Mouse (Mus musculus) testis, adult 2 months (tissue): Measurements from ENCODE around the gene Vmn1r39. TPM values are rescaled to one million over a fixed set of nuclear protein-coding genes. Genes with fewer than 3 reads are reported as not detected.
"Not testable (repeated sequence)": the region's sequence is repeated elsewhere in the genome, so short reads cannot be mapped to it uniquely, and the experiment has no call there.

Experiments
- H3K27ac ChIP-seq: fragments of 200-500 bp; 2 replicates; pipeline ENCODE4 v1.5.1; 2012; ENCODE audit warnings: low read depth, low read length; ENCODE audit not compliant: control insufficient read depth, insufficient read depth
- H3K27me3 ChIP-seq: fragments of 200-500 bp; 2 replicates; pipeline ENCODE4 v1.6.1; 2012; ENCODE audit warnings: mild to moderate bottlenecking, low read length, moderate library complexity; ENCODE audit not compliant: control insufficient read depth, insufficient read depth
- H3K36me3 ChIP-seq: fragments of 200-500 bp; 2 replicates; pipeline ENCODE4 v1.6.1; 2012; ENCODE audit warnings: mild to moderate bottlenecking, low read length; ENCODE audit not compliant: control insufficient read depth, insufficient read depth
- H3K4me1 ChIP-seq: fragments of 200-500 bp; 2 replicates; pipeline ENCODE4 v1.6.1; 2012; ENCODE audit warnings: low read length; ENCODE audit not compliant: control insufficient read depth, insufficient read depth
- H3K4me3 ChIP-seq: fragments of 200-500 bp; 2 replicates; pipeline ENCODE4 v1.5.1; 2012; ENCODE audit warnings: low read depth, mild to moderate bottlenecking, low read length, moderate library complexity, mixed read lengths; ENCODE audit not compliant: control insufficient read depth
- CTCF ChIP-seq: fragments of 200-500 bp; IDR thresholded peaks from 2 replicates; pipeline ENCODE4 v1.5.1; 2012; ENCODE audit warnings: low read depth, mild to moderate bottlenecking, inconsistent platforms, low read length, moderate library complexity; ENCODE audit not compliant: control insufficient read depth, insufficient read depth, insufficient replicate concordance
- POLR2A ChIP-seq: fragments of 200-500 bp; IDR thresholded peaks from 2 replicates; pipeline ENCODE4 v1.6.1; 2012; ENCODE audit warnings: low read depth, mild to moderate bottlenecking, inconsistent platforms, low read length, moderate library complexity; ENCODE audit not compliant: control insufficient read depth
- polyA plus RNA-seq: library from polyadenylated mRNA; depleted of rRNA; stranded (reverse); fragments of >200 nt; gene quantifications from 2 replicates; pipeline ENCODE4 v1.2.3, GENCODE M21; 2012; rRNA removed

The Vmn1r39 gene
- not detected in 2 replicates for polyA plus RNA-seq

DNA sequence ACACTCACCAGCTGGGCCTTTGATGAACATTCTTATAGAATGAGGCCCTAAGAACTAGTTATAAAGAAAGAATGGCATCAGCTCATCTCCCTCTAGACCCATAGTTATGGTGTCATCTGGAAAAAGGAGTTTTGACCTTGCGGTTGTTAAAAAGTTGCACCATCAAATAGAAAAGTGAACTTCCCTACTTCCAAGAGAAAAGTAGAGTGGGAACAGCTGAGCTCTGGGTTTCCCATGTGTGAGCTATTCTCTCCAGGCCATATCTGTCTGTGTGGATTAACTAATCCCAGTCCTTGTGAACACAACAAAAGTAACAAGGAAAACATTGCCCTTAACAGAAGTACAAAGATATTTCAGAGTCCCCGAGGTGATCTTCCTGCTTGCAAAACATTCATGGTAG is at the start of gene Vmn1r39:
Gene Vmn1r39 (minus strand): TSS at position 101 of the 400 bp plus-strand sequence.
- H3K4me1 ChIP-seq: no peaks in the 10 kb centered on the region
- TF ChIP-seq POLR2A (no peak), CTCF (no peak)
- H3K27ac ChIP-seq: no peak within 1 kb of the TSS
- H3K27me3 ChIP-seq: no peaks in the 10 kb centered on the region
- no peak within 1 kb of the TSS for H3K4me3 ChIP-seq
- H3K36me3 ChIP-seq: no peaks in the 10 kb centered on the region

DNA sequence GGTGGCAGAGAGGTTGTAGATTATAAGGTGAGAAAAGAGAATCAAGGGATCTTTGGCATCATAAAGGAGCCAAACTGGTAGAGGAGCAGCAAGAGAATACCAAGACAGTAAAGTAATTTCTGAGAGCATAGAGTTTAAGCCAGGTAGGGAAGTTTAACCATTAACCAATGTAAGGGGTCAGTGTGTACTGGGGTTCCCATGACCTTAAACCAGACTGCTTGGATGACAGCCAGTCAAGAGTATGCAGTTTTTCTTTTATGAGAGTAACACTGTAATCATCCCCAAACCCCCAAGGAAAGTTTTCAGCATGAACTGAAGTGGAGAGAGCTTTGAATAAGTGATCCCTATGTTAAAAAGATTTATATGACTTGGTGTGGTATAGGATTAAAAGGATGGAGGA is 49.0 kb upstream of the Vmn1r39 start:
- no peaks in the 10 kb centered on the region for H3K27me3 ChIP-seq
- H3K4me3 ChIP-seq: no peak overlapping the region
- H3K36me3 ChIP-seq: no peaks in the 10 kb centered on the region
- TF ChIP-seq POLR2A (no peak), CTCF (no peak)
- no peaks in the 10 kb centered on the region for H3K4me1 ChIP-seq
- no peak overlapping the region for H3K27ac ChIP-seq

DNA sequence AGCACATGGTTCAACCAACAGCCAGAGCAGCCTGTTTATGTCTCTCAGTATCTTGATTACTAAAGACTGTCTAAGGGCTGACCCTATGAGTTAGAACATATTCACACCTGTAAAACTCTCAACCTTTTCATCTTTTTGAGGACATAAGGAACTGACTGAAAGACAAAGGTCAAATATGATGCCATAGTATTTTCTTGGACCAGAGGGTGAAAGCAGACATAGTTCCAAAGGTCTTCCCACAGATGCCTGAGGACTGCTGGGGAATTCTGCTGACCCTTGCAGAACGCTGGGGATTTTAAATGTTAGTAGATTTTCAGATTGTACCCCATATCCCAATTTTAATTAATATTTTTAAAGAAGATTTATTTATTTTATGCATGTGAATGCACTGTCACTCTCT is 47.9 kb upstream of the Vmn1r39 start:
- Histone ChIP-seq H3K27ac (no peak overlapping the region), H3K4me1 (no peaks in the 10 kb centered on the region), H3K27me3 (no peaks in the 10 kb centered on the region), H3K4me3 (no peak overlapping the region), H3K36me3 (no peaks in the 10 kb centered on the region)
- TF ChIP-seq POLR2A (no peak), CTCF (no peak)

DNA sequence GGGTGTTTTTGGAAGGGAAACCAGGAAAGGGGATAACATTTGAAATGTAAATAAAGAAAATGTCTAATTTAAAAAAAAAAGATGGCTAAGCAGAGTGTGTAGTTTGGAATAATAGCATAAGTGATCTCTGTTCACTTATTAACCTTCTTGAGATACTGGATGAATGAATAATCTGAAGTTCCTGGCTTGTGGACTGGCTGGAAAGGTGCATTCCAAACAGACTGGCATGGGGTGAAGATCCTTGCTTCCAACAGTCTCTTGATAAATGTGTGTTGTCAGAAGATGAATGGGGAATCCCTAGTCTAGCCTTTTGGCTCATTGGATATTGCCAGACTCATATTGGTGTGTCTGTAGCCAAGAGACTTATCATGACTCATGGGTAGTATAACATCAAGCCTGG is 45.8 kb upstream of the Vmn1r39 start:
- TF ChIP-seq CTCF: no peak
- TF ChIP-seq POLR2A: no peak
- Histone ChIP-seq H3K4me1 (no peaks in the 10 kb centered on the region), H3K4me3 (no peak overlapping the region), H3K27me3 (no peaks in the 10 kb centered on the region), H3K36me3 (no peaks in the 10 kb centered on the region), H3K27ac (no peak overlapping the region)

DNA sequence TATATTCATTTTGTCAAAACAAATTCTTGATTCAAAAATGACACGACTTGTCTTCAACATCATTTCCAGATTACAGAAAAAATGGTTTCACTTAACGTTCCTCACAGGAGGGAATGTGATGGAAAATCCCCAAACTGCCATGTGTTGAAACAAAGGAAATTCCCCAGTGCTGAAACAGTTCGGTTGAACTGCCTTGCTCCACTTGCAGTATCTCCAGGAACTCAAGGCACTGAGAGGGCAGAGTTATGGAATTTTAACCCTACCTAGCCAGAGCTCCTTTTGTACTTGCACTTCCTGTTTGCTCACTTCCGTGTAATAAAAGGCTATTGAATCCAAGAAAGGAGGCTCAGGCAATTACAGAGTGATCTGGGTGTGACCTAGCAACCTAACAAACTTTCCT is 38.5 kb upstream of the Vmn1r39 start:
- no peak overlapping the region for H3K27ac ChIP-seq
- H3K27me3 ChIP-seq: no peaks in the 10 kb centered on the region
- TF ChIP-seq POLR2A: no peak
- TF ChIP-seq CTCF: no peak
- H3K4me3 ChIP-seq: no peak overlapping the region
- H3K4me1 ChIP-seq: no peaks in the 10 kb centered on the region
- H3K36me3 ChIP-seq: no peaks in the 10 kb centered on the region

DNA sequence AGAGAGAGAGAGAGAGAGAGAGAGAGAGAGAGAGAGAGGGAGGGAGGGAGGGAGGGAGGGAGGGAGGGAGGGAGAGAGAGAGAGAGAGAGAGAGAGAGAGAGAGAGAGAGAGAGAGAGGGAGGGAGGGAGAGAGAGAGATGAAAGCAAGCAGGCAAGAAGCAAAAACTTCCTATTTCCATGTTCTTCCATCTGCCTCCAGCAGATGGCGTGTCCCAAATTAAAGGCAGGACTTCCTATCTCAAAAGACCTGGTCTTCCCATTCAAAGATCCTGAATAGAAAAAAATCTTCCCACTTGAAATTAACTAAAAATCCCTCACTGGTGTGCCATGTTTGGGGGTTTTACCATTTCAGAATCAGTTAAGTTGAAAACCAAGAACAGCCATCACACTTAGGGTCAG is 30.2 kb upstream of the Vmn1r39 start:
- H3K4me3 ChIP-seq, H3K27ac ChIP-seq, H3K27me3 ChIP-seq, H3K36me3 ChIP-seq, H3K4me1 ChIP-seq: not testable (repeated sequence)

DNA sequence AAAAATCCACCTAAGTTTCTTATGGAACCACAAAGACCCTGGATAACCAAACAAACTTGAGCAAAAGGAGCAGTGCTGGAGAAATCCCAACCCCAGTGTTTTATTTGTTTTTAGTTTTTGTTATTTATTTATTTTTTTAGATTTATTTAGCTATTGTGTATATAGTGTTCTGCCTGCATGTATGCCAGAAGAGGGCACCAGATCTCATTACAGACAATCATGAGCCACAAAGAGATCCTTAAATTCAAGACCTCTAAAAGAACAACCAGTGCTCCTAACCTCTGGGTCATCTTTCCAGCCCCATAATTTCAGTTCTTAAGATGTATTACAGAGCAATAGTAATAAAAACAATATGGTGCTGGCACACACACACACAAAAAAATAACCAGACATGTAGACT is 26.5 kb upstream of the Vmn1r39 start:
- TF ChIP-seq POLR2A (no peak), CTCF (no peak)
- Histone ChIP-seq H3K36me3 (no peaks in the 10 kb centered on the region), H3K27me3 (no peaks in the 10 kb centered on the region), H3K4me1 (no peaks in the 10 kb centered on the region), H3K27ac (no peak overlapping the region), H3K4me3 (no peak overlapping the region)

DNA sequence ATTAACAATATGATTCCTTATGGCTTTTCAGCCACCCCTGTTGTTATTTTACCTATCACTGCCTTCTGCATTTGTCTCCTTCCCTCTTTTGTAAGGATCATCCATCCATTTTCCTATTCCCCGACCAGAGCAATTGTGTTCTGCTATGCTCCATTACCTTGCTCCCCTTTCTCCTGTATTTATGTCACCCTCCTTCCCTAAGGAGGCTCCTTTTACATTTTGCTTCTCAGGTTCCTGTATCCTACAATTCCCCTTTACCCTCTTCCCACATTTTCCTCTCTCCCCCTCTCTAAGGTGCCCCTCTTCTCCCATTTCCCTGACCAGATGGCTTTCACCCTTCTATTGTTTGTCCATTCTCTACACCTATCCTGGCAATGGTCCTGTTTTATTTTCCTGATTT is 4.1 kb downstream of the Vmn1r39 start:
- no peak for TF ChIP-seq CTCF
- TF ChIP-seq POLR2A: no peak

More for the DNA sequence above, 4.1 kb downstream of the Vmn1r39 start:
- H3K36me3 ChIP-seq: no peaks in the 10 kb centered on the region
- H3K4me3 ChIP-seq: no peak overlapping the region
- H3K4me1 ChIP-seq: no peaks in the 10 kb centered on the region
- no peak overlapping the region for H3K27ac ChIP-seq
- no peaks in the 10 kb centered on the region for H3K27me3 ChIP-seq
